ENCODE assay signal across 18 mouse cellular contexts in genomic region chr2:61088501-61088900, GRCm38 (mm10).
"Had no signal": no experiment of that assay in that cellular context is flagged by ENCODE, and none has a peak within 500 bp of the region (broad histone marks: within the 10 kb centered on the region; RNA-seq: fewer than 3 reads in every experiment).

No protein-coding gene starts in this region.

- H3K4me3 ChIP-seq: layer of hippocampus, adult 2 months; left cerebral cortex, adult 2 months; liver, embryonic 13.5 days; neural tube, embryonic 12.5 days; neural tube, embryonic 15.5 days; stomach, embryonic 15.5 days had no signal

- H3K9me3 ChIP-seq: liver, embryonic 13.5 days; neural tube, embryonic 12.5 days; neural tube, embryonic 15.5 days; stomach, embryonic 15.5 days had no signal

- H3K9ac ChIP-seq: liver, embryonic 13.5 days; neural tube, embryonic 12.5 days; neural tube, embryonic 15.5 days; stomach, embryonic 15.5 days had no signal

- H3K27ac ChIP-seq: kidney, postnatal 0 days; layer of hippocampus, adult 2 months; left cerebral cortex, adult 2 months; liver, embryonic 13.5 days; neural tube, embryonic 12.5 days; neural tube, embryonic 15.5 days; stomach, embryonic 15.5 days had no signal

- H3K4me2 ChIP-seq: liver, embryonic 13.5 days; neural tube, embryonic 12.5 days; neural tube, embryonic 15.5 days; stomach, embryonic 15.5 days had no signal

- H3K4me1 ChIP-seq: liver, embryonic 13.5 days; neural tube, embryonic 12.5 days; neural tube, embryonic 15.5 days; stomach, embryonic 15.5 days had no signal

- H3K36me3 ChIP-seq: liver, embryonic 13.5 days; neural tube, embryonic 12.5 days; neural tube, embryonic 15.5 days; stomach, embryonic 15.5 days had no signal

- DNase-seq: kidney, adult 2 months; kidney, postnatal 25 days; layer of hippocampus, adult 9-11 months; liver, embryonic 13.5 days; lung, adult 2 months; lung, postnatal 14 days; lung, postnatal 4 days; right cerebral cortex, adult 18-20 months; right cerebral cortex, postnatal 14 days; right cerebral cortex, postnatal 4 days; thymus, adult 18-20 months; thymus, postnatal 4 days had no signal

- H3K27me3 ChIP-seq: liver, embryonic 13.5 days; neural tube, embryonic 12.5 days; neural tube, embryonic 15.5 days; stomach, embryonic 15.5 days had no signal
